Mouse (Mus musculus) MEL (cell line): ENCODE data around the gene Zfp687. TPM values are rescaled to one million over a fixed set of nuclear protein-coding genes. Genes with fewer than 3 reads are reported as not detected.

ENCODE experiments used
- DNase-seq: peaks from one replicate; pipeline ENCODE4 v3.0.0; 2011; ENCODE audit warnings: low read depth, low spot score
- H3K27ac ChIP-seq: 2 replicates; pipeline ENCODE4 v1.5.1; 2012; ENCODE audit warnings: low read depth, mild to moderate bottlenecking, control low read depth, low read length, moderate library complexity; ENCODE audit not compliant: control insufficient read depth
- H3K27me3 ChIP-seq, 2 experiments: fragments of 150-350 bp in 1 of 2; sonication (generic) in 1 of 2; 2 replicates each; pipeline ENCODE4 v1.6.1; 2012; ENCODE audit warnings: low read length in 2 of 2, mild to moderate bottlenecking in 2 of 2, improper control_type of control experiment in 1 of 2, moderate library complexity in 1 of 2; ENCODE audit not compliant: insufficient read depth in 2 of 2, control insufficient read depth in 1 of 2
- H3K36me3 ChIP-seq, 2 experiments: 2 replicates each; pipeline ENCODE4 v1.6.1; 2012 to 2014; ENCODE audit warnings: low read length in 2 of 2, improper control_type of control experiment in 1 of 2, inconsistent platforms in 1 of 2, mild to moderate bottlenecking in 1 of 2; ENCODE audit not compliant: insufficient read depth in 2 of 2, control insufficient read depth in 1 of 2
- H3K4me1 ChIP-seq, 2 experiments: fragments of 150-350 bp in 1 of 2; sonication (generic) in 1 of 2; 2 replicates each; pipeline ENCODE4 v1.6.1; 2012; ENCODE audit warnings: low read length in 2 of 2, improper control_type of control experiment in 1 of 2, mild to moderate bottlenecking in 1 of 2; ENCODE audit not compliant: insufficient read depth in 2 of 2, control insufficient read depth in 1 of 2
- H3K4me3 ChIP-seq, 2 experiments: fragments of 150-350 bp in 1 of 2; sonication (generic) in 1 of 2; 2 replicates each; pipeline ENCODE4 v1.5.1; 2012; ENCODE audit warnings: low read depth in 2 of 2, low read length in 2 of 2, mild to moderate bottlenecking in 2 of 2, moderate library complexity in 2 of 2, control low read depth in 1 of 2, improper control_type of control experiment in 1 of 2; ENCODE audit not compliant: control insufficient read depth in 1 of 2, insufficient read depth in 1 of 2
- H3K79me2 ChIP-seq: 2 replicates; pipeline ENCODE4 v1.6.1; 2012; ENCODE audit warnings: mild to moderate bottlenecking, low read length, moderate library complexity; ENCODE audit not compliant: control insufficient read depth, poor library complexity, insufficient read depth
- H3K9ac ChIP-seq: 2 replicates; pipeline ENCODE4 v1.6.1; 2012; ENCODE audit warnings: low read depth, mild to moderate bottlenecking, control low read depth, low read length, moderate library complexity; ENCODE audit not compliant: control insufficient read depth, poor library complexity, severe bottlenecking
- H3K9me3 ChIP-seq: fragments of 150-350 bp; sonication (generic); replicated peaks from 2 replicates; pipeline ENCODE4 v1.6.1; 2012; ENCODE audit warnings: mild to moderate bottlenecking, low read length, improper control_type of control experiment, moderate library complexity; ENCODE audit not compliant: insufficient read depth
- CTCF ChIP-seq, 3 experiments: IDR thresholded peaks in 2 of 3; conservative IDR thresholded peaks in 1 of 3; 2 replicates each; pipeline ENCODE4 v1.5.1; 2011 to 2012; ENCODE audit warnings: low read length in 3 of 3, low read depth in 2 of 3, mild to moderate bottlenecking in 2 of 3, improper control_type of control experiment in 1 of 3, inconsistent platforms in 1 of 3, mixed read lengths in 1 of 3, moderate library complexity in 1 of 3; ENCODE audit not compliant: control insufficient read depth in 1 of 3, insufficient read depth in 1 of 3, poor library complexity in 1 of 3, severe bottlenecking in 1 of 3
- GABPA ChIP-seq: IDR thresholded peaks from 2 replicates; pipeline ENCODE4 v1.6.1; 2012; ENCODE audit warnings: low read depth, mild to moderate bottlenecking, inconsistent platforms, low read length, improper control_type of control experiment, moderate library complexity
- JUND ChIP-seq: IDR thresholded peaks from 2 replicates; pipeline ENCODE4 v1.6.1; 2011; ENCODE audit warnings: low read depth, mild to moderate bottlenecking, improper control_type of control experiment, low read length
- MAZ ChIP-seq: IDR thresholded peaks from 2 replicates; pipeline ENCODE4 v1.6.1; 2012; ENCODE audit warnings: low read depth, mild to moderate bottlenecking, inconsistent platforms, low read length, improper control_type of control experiment
- MXI1 ChIP-seq: IDR thresholded peaks from 2 replicates; pipeline ENCODE4 v1.6.1; 2011; ENCODE audit warnings: mild to moderate bottlenecking, low read depth, low read length, improper control_type of control experiment
- MYB ChIP-seq: IDR thresholded peaks from 2 replicates; pipeline ENCODE4 v1.6.1; 2011; ENCODE audit warnings: mild to moderate bottlenecking, low read depth, low read length, improper control_type of control experiment
- NELFE ChIP-seq: IDR thresholded peaks from 2 replicates; pipeline ENCODE4 v1.6.1; 2011; ENCODE audit warnings: low read depth, low read length, improper control_type of control experiment
- TAL1 ChIP-seq: IDR thresholded peaks from 2 replicates; pipeline ENCODE4 v1.6.1; 2012; ENCODE audit warnings: mild to moderate bottlenecking, inconsistent platforms, low read length, moderate library complexity, mixed read lengths
- USF1 ChIP-seq: IDR thresholded peaks from 2 replicates; pipeline ENCODE4 v1.6.1; 2014; ENCODE audit warnings: low read depth, mild to moderate bottlenecking, inconsistent platforms, low read length, improper control_type of control experiment, moderate library complexity
- ZKSCAN1 ChIP-seq: IDR thresholded peaks from 2 replicates; pipeline ENCODE4 v1.6.1; 2012; ENCODE audit warnings: low read depth, mild to moderate bottlenecking, inconsistent platforms, low read length, improper control_type of control experiment, moderate library complexity
- polyA plus RNA-seq, 2 experiments: library from polyadenylated mRNA; stranded (reverse) in 1 of 2; unstranded in 1 of 2; fragments of >175 nt in 1 of 2; fragments of >200 nt in 1 of 2; gene quantifications; 2 replicates each; pipeline versions ENCODE4 v1.2.1 to v1.2.4; 2012; ENCODE audit warnings: low replicate concordance in 2 of 2, low read depth in 1 of 2; ENCODE audit not compliant: insufficient read length in 2 of 2, insufficient read depth in 1 of 2, missing spikeins in 1 of 2
- total RNA-seq: library from RNA; depleted of rRNA; stranded (reverse); fragments of 300-350 nt; gene quantifications from 2 replicates; pipeline ENCODE4 v1.2.3, GENCODE M21; 2012

Zfp687 gene
- total and polyA plus RNA-seq, 3 experiments, result 14.5 to 36.6 TPM; not detected in 1

- Histone ChIP-seq H3K4me3 (peak overlapping the region; percentile 18 to 21), H3K9me3 (no peaks in the 10 kb centered on the region), H3K9ac (peak overlapping the region; percentile 51), H3K79me2 (no peaks in the 10 kb centered on the region), H3K27ac (peak overlapping the region; percentile 92), H3K27me3 (no peaks in the 10 kb centered on the region), H3K4me1 (peaks cover 29 to 38% of the 10 kb centered on the region in 2 experiments), H3K36me3 (peaks cover 2 to 44% of the 10 kb centered on the region in 2 experiments; a peak in 2 of 4 replicates)
- TF ChIP-seq TAL1 (peak; percentile 93), NELFE (no peak), MXI1 (no peak), GABPA (no peak), JUND (no peak), USF1 (no peak), MAZ (no peak)
- peak; percentile 98 for DNase-seq
These were observed 39.4 kb upstream of the Zfp687 start for GRCm38 (mm10) chr3:95054481-95055260.

GRCm38 (mm10) chr3:95053701-95054100 is 38.5 kb upstream of the Zfp687 start:
- no peaks in the 10 kb centered on the region for H3K9me3 ChIP-seq
- peaks cover 29 to 38% of the 10 kb centered on the region in 2 experiments for H3K4me1 ChIP-seq
- peak; percentile 96 for DNase-seq
- peak overlapping the region in 1 of 2 experiments; percentile 15; a peak in 1 of 4 replicates for H3K4me3 ChIP-seq
- TF ChIP-seq CTCF (IDR thresholded peaks at IDR 0.05 in 2 of 3, conservative IDR thresholded peaks at IDR 0.05 in 1 of 3; ENCODE audit: control insufficient read depth in 1 of 3, insufficient read depth in 1 of 3, low read depth in 2 of 3, low read length in 3 of 3, poor library complexity in 1 of 3, severe bottlenecking in 1 of 3) (peak in 1 of 3 experiments; percentile 99; a peak in 2 of 6 replicates), ZKSCAN1 (no peak)
- no peaks in the 10 kb centered on the region for H3K79me2 ChIP-seq
- peaks cover 0 to 44% of the 10 kb centered on the region in 2 experiments; a peak in 2 of 4 replicates for H3K36me3 ChIP-seq
- peak overlapping the region; percentile 81 for H3K27ac ChIP-seq
- no peaks in the 10 kb centered on the region for H3K27me3 ChIP-seq
- peak overlapping the region; percentile 29; the same call in 1 of the 2 replicates for H3K9ac ChIP-seq

DNA sequence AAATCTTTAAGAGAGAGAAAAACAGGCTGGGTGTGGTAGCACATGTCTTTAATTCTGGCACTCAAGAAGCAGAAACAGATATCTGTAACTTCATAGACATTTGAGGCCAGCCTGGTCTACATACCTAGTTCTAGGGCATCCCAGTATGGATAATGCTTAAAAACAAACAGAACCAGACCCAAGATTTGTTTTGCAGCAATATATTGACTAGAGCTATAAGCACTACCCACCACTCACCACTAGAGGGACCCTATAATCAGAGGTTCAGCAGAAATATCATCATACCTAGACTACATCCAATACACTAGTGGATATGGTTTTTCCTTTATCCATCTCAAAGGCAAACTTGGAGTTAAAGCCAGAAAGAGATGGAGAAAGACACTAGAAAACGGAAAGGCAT is 37.7 kb upstream of the Zfp687 start:
- H3K4me1 ChIP-seq, result peaks cover 29 to 38% of the 10 kb centered on the region in 2 experiments

More for the DNA sequence above, 37.7 kb upstream of the Zfp687 start:
- no peak overlapping the region for H3K9ac ChIP-seq
- no peaks in the 10 kb centered on the region for H3K27me3 ChIP-seq
- no peaks in the 10 kb centered on the region for H3K9me3 ChIP-seq
- no peak overlapping the region for H3K27ac ChIP-seq
- H3K79me2 ChIP-seq, result no peaks in the 10 kb centered on the region
- TF ChIP-seq CTCF (IDR thresholded peaks at IDR 0.05 in 2 of 3, conservative IDR thresholded peaks at IDR 0.05 in 1 of 3; ENCODE audit: control insufficient read depth in 1 of 3, insufficient read depth in 1 of 3, low read depth in 2 of 3, low read length in 3 of 3, poor library complexity in 1 of 3, severe bottlenecking in 1 of 3) (peak in 1 of 3 experiments; percentile 100; a peak in 2 of 6 replicates), MYB (no peak)
- no peak overlapping the region for H3K4me3 ChIP-seq
- DNase-seq, result peak; percentile 93
- peaks cover 0 to 44% of the 10 kb centered on the region in 2 experiments; a peak in 2 of 4 replicates for H3K36me3 ChIP-seq
